Mouse (Mus musculus) cerebellum, adult 2 months (tissue): ENCODE results near the gene Ppm1n. TPM values are rescaled to one million over a fixed set of nuclear protein-coding genes. Genes with fewer than 3 reads are reported as not detected.
A peak's percentile ranks its signal among the peaks of the same experiment; 100 is the strongest.

ENCODE experiments used
- DNase-seq, 2 experiments: peaks; one replicate each; pipeline ENCODE4 v3.0.0; 2021
- H3K27ac ChIP-seq: fragments of 200-500 bp; 2 replicates; pipeline ENCODE4 v1.5.1; 2012; ENCODE audit warnings: low read length, control low read depth, inconsistent platforms; ENCODE audit not compliant: insufficient read depth
- H3K27me3 ChIP-seq: fragments of 200-500 bp; 2 replicates; pipeline ENCODE4 v1.6.1; 2012; ENCODE audit warnings: inconsistent platforms, mild to moderate bottlenecking, low read length, moderate library complexity; ENCODE audit not compliant: control insufficient read depth, insufficient read depth
- H3K4me1 ChIP-seq: fragments of 200-500 bp; 2 replicates; pipeline ENCODE4 v1.6.1; 2011; ENCODE audit warnings: low read length; ENCODE audit not compliant: control insufficient read depth, insufficient read depth
- H3K4me3 ChIP-seq: fragments of 200-500 bp; replicated peaks from 2 replicates; pipeline ENCODE3; 2011; ENCODE audit warnings: mild to moderate bottlenecking, low read depth, low read length, control low read depth; ENCODE audit not compliant: insufficient read depth
- CTCF ChIP-seq: fragments of 200-500 bp; IDR thresholded peaks from 2 replicates; pipeline ENCODE4 v1.5.1; 2011; ENCODE audit warnings: low read depth, mild to moderate bottlenecking, control low read depth, low read length, moderate library complexity, borderline replicate concordance; ENCODE audit not compliant: insufficient read depth
- POLR2A ChIP-seq: fragments of 200-500 bp; IDR thresholded peaks from 2 replicates; pipeline ENCODE4 v1.6.1; 2011; ENCODE audit warnings: low read length, control low read depth, borderline replicate concordance; ENCODE audit not compliant: insufficient read depth
- WGBS: fragments of 180-500 bp; shearing (Covaris S2); methylation state at CpG from one replicate; pipeline ENCODE4 v1.1.7; 2018; 5-methylcytosine and 5-hydroxymethylcytosine counted together
- polyA plus RNA-seq: library from polyadenylated mRNA; depleted of rRNA; stranded (reverse); fragments of >200 nt; gene quantifications from 2 replicates; pipeline ENCODE4 v1.2.3, GENCODE M21; 2012

The Ppm1n gene
- polyA plus RNA-seq, 1 experiment, result 1.1 TPM

DNA sequence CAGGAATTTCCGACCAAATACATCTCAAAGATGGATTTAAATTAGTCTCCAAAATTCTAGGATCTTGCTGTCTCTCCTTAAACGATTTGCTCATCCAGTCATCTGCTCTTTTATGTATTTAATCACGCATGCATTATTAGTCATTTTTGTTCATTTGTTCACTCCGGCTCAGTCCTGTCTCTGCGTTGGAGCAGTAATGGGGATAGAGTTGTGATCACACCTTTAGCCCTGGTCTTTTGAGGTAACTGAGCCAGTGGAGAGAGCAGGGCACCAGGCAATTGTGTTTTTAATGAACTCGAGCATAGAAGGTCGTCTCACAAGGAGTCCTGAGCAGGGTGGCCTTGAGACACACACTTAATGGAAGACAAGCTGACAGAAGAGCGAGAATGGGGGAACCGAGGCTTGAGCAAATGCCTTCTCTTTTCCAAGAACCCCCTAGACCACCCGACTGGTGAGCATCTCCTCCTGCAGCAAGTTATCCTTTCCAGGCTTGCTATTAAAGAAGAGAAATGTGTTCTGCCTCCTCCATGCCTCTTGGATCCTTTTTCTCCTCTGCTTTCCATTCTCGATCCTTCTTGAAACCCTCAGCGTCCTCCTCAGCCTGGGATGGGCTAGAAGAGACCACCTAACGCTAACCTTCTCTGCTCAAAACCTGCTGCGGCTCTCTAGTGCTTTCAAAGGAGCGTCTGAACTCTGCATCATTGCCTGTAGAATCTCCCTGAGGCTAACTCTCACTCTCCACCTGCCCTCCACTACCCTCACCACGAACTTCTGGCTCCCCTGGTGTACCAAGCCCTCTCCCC, 21.8 kb upstream of the Ppm1n start:
- H3K27me3 ChIP-seq, result peaks cover 2% of the 10 kb centered on the region; the same call in 1 of the 2 replicates
- H3K27ac ChIP-seq, result no peak overlapping the region
- TF ChIP-seq CTCF (no peak), POLR2A (no peak)
- 6% methylated on average over 16 of the region's 16 CpGs for WGBS
- peak in 1 of 2 experiments; percentile 53 for DNase-seq
- H3K4me3 ChIP-seq, result peak overlapping the region; percentile 62
- peaks cover 3% of the 10 kb centered on the region; the same call in 1 of the 2 replicates for H3K4me1 ChIP-seq

DNA sequence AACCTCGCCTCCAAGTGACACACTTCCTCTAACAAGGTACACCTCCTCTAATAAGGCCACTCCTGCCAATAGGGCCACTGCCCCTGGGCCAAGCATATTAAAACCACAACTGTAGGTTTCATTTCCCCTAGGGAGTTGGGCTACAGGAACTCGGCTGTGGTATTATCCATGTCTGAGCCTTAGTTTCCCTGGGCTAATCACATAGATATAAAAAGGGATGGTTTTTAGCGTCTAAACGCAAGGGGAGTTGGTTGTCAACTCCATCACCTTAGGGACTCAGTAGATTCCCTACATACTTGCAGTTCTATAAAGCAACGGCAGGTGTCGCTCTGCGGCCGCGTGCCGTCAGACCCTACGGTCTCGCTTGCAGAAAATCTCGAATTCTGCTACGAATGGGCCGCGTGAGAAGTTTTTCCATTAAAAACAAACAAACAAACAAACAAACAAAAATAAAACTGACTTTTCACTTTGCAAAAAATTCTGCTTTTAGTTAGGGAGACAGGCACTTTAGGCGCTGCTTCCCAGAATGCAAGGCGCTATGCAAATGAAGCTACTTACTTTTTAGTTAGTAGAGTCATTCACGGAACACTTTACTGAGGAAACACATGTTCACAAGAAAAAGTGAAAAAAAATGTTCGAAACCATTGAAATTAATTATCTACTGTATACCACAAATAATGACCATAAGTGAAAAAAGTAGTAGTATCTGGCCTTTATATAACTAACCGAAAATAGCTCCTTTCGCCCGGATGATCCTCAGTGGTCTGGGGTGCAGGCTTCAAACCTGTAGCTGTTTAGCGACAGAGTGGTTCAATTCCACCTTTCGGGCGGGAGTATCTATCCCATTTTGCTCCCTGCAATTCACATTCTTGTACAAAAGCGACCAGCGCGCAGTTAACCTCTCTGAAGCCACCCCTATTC, 20.9 kb upstream of the Ppm1n start:
- Histone ChIP-seq H3K4me3 (peak overlapping the region; percentile 62), H3K4me1 (peaks cover 3% of the 10 kb centered on the region; the same call in 1 of the 2 replicates), H3K27me3 (peaks cover 2% of the 10 kb centered on the region; the same call in 1 of the 2 replicates), H3K27ac (no peak overlapping the region)
- WGBS, result under 1% methylated on average over 29 of the region's 29 CpGs
- 0 out of 2 replicates have a peak, but pooled peaks have one; percentile 17 for TF ChIP-seq POLR2A
- peak; percentile 97 for TF ChIP-seq CTCF
- peak; percentile 86 to 87 for DNase-seq

DNA sequence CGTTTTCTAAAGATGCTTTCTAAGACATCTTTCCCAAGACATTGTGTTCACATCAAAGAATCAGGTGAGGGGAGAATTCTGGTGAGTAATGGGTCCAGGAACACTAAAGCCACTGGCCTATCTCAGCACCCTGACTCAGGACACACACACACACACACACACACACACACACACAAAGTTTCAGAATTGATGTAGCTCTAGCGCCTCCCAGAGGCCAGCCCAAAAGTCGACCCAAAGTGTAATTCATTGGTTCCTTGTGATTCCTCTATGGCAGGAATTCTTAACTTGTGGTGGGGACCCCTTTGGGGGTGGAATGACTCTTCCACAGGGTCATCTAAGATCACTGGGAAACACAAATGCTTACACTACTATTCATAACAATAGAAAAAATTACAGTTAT, 19.3 kb upstream of the Ppm1n start:
- Histone ChIP-seq H3K4me1 (peaks cover 3% of the 10 kb centered on the region; the same call in 1 of the 2 replicates), H3K27ac (no peak overlapping the region), H3K4me3 (no peak overlapping the region), H3K27me3 (no peaks in the 10 kb centered on the region)
- DNase-seq, result peak; percentile 52 to 56
- TF ChIP-seq POLR2A (no peak), CTCF (peak; percentile 76)
- 10% methylated on average over 3 of the region's 3 CpGs for WGBS

DNA sequence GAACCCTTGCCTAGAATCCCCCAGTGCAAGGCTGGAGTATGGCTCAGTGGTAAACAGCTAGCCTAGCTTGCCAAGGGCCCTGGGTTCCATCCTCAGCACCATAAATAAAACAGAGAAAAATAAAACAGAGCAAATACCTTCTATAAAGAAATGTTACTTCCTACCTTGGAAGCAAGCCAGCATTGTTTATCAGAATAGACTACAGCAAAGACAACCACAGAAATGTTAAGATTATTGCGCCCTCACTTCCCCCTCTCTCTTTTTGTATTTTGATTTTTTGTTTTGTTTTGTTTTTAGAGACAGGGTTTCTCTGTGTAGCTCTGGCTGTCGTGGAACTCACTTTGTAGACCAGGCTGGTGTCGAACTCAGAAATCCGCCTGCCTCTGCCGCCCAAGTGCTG, 17.9 kb upstream of the Ppm1n start:
- Histone ChIP-seq H3K4me3 (no peak overlapping the region), H3K4me1 (no peaks in the 10 kb centered on the region; the same call in 1 of the 2 replicates), H3K27ac (no peak overlapping the region), H3K27me3 (no peaks in the 10 kb centered on the region)
- TF ChIP-seq CTCF, result no peak
- no peak for TF ChIP-seq POLR2A
- WGBS, result 88% methylated on average over 5 of the region's 5 CpGs
- DNase-seq, result no peak

DNA sequence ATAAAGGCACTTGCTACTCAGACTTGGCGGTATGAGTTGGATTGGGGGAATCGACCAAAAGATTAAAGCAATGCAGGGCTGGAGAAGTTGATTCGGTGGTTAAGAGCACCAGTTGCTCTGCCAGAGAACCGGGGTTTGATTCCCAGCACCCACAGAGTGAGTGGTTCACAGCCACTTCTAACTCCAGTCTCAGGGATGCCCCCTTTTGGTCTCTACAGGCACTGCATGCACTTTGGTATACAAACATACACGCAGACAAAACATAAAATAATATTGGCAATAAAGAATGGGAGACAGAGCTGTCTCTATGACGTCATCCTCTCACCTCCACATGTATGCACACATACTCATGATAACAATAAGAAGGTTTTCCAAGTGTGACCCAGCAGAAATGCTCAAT, 17.2 kb upstream of the Ppm1n start:
- Histone ChIP-seq H3K27ac (no peak overlapping the region), H3K27me3 (no peaks in the 10 kb centered on the region), H3K4me3 (no peak overlapping the region), H3K4me1 (no peaks in the 10 kb centered on the region; the same call in 1 of the 2 replicates)
- WGBS, result 86% methylated on average over 6 of the region's 6 CpGs
- no peak for DNase-seq
- TF ChIP-seq CTCF, result no peak
- no peak for TF ChIP-seq POLR2A

DNA sequence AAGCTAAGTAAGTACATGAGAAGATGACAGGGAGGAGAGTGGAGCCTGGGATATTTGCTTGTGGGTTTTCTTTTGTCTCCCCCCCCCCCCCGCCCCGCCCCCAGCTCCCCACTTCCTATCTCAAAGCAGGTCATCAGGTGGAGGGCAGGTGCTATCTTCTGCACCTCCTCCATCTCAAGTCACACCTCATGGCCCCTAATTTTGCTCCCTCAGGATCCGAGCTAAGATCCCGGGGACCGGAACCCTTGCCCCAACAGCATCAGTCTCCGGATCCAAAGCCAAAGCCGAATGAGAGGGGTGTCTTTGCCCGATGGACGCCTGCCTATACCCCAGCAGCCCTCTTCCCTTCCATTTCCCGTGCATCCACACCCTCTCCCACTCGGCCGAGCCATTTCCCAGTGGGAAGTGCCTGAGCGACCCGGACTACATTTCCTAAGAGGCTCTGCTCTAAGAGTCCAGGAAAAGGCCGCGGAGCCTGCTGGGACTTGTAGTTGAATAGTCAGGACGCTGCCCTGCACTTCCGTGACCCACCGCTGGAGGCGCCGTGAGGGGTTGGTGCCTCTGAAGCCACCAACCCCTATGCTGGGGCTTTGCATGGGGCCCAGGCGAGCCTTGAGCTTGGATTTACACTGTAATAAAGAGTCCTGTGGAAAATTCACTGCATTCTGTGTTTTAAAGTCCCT, 15.8 kb upstream of the Ppm1n start:
- H3K4me1 ChIP-seq, result no peaks in the 10 kb centered on the region
- 0 out of 2 replicates have a peak overlapping the region, but pooled peaks have one; percentile 9 for H3K27ac ChIP-seq
- DNase-seq, result peak; percentile 95 to 98
- H3K27me3 ChIP-seq, result no peaks in the 10 kb centered on the region
- TF ChIP-seq CTCF, result peak; percentile 87
- peak; percentile 29; the same call in 1 of the 2 replicates for TF ChIP-seq POLR2A
- H3K4me3 ChIP-seq, result peak overlapping the region; percentile 53
- 17% methylated on average over 22 of the region's 22 CpGs for WGBS
